Mouse (Mus musculus) olfactory bulb, adult 2 months (tissue): Measurements from ENCODE around the gene Grm8.

Source experiments
- CTCF ChIP-seq: fragments of 200-500 bp; IDR thresholded peaks from 2 replicates; pipeline ENCODE4 v1.5.1; 2012; ENCODE audit warnings: low read depth, mild to moderate bottlenecking, low read length, moderate library complexity; ENCODE audit not compliant: insufficient read depth
- POLR2A ChIP-seq: fragments of 200-500 bp; IDR thresholded peaks from 2 replicates; pipeline ENCODE4 v1.6.1; 2012; ENCODE audit warnings: mild to moderate bottlenecking, low read depth, low read length, moderate library complexity; ENCODE audit not compliant: insufficient read depth

- TF ChIP-seq CTCF (no peak), POLR2A (no peak)
Measured at GRCm38 (mm10) chr6:27340131-27340530, 794.8 kb downstream of the Grm8 start.
